Mouse (Mus musculus) erythroblast, adult 5-6 weeks (primary cell): ENCODE results near the gene Bend5. TPM values are rescaled to one million over a fixed set of nuclear protein-coding genes. Genes with fewer than 3 reads are reported as not detected.
A peak's percentile ranks its signal among the peaks of the same experiment; 100 is the strongest.

Experiments used
- ATAC-seq: replicated peaks from 2 replicates; pipeline ENCODE4 v1.8.0; 2016; ENCODE audit warnings: moderate number of reproducible peaks, mild to moderate bottlenecking, moderate TSS enrichment, inconsistent platforms; ENCODE audit not compliant: poor library complexity, low FRiP score, severe bottlenecking
- total RNA-seq, 2 experiments: library from RNA; stranded (forward) in 1 of 2; stranded (reverse) in 1 of 2; fragments of 150-400 nt in 1 of 2; fragments of 200-764, 138-1000 nt in 1 of 2; gene quantifications; 2 replicates each; pipeline versions ENCODE4 v1.2.3 to v1.2.4; 2015 to 2017; ENCODE audit warnings: low replicate concordance in 2 of 2

Bend5 gene
- total RNA-seq, 2 experiments from 2014 or later: 0.94 TPM; not detected in 1

DNA sequence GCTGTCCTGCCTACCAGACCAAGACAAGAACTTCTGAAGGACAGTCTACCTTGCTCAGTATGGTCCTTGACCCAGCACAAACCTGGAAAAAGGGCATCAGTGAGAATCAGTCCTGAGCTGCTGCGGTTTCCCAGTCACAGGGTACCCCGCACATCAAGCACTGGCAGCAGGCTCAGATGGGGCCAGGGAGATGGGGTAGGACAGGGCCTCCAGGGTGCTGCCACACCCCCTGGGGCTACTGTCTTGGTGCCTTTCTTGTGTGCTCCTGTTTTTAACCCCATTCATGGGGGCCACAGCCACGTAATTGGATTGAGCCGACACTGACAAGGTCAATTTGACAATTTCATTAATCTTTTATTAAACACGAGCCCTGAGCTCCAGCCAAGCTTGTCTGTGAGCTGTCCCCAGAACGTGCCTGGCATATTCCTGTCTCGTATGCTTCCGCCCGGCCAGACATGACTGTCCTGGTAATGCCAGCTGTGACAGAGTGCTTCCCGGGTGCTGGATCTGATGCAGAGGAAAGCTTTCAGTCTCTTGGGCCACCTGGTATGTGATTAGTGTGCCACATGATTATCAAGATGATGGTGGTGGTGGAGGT is 60.7 kb downstream of the Bend5 start:
- ATAC-seq: no peak

DNA sequence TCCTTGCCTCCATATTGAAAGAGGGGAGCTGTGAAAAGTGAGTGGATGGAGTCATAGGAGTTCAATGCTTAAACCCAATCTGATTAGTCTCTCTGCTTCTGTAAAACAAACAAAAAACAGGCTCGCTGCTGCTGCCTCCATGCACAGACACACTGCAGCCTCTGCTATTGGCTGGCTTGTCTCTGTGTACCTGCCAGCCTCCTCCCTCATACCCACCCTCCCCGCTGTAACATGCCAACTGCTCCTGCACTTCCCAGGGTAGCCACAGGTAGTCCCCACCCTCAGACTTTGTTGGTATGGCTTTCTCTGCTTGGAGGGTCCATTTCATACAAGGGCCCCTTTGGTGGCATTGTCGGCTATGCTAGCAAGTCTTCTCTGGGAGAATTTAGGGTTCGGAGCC is 62.7 kb downstream of the Bend5 start:
- no peak for ATAC-seq

DNA sequence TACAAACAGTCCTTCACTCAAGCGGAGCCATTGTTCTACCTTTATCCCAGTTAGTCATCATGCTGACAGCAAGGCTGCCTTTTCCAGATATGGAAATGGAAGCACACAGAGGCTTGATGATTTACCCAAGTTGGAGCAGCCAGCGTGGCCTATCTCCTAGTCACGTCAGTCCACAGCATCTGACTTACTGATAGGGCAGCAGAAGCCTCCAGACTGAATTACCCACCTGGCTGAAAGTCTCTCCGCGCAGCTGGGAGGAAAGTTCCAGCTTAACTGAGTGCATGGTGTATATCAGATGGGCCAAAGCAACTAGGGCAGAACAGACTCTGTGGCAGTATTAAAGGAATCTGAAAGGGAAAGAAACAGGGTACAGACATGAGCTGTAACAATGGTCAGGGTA is 68.7 kb downstream of the Bend5 start:
- ATAC-seq: no peak

DNA sequence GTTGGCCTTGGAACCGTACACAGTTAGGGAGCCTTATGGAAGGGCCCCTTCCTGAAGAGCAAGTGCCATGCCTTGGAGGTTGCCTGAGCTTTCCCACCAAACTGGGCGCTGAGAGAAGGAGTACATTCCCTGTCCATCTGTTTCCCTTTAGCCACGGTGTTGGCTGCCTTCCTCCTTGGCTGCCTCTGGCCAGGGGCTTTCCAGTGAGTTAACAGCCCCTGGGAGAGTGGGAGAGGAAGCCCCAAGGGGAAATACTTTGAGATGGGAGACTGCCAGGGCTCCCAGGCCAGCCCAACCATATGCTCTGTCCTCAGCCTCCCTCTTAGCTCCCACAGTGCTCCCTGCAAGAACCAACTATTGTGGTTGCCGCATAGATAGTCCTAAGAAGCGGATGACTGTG is 70.4 kb downstream of the Bend5 start:
- ATAC-seq: no peak

DNA sequence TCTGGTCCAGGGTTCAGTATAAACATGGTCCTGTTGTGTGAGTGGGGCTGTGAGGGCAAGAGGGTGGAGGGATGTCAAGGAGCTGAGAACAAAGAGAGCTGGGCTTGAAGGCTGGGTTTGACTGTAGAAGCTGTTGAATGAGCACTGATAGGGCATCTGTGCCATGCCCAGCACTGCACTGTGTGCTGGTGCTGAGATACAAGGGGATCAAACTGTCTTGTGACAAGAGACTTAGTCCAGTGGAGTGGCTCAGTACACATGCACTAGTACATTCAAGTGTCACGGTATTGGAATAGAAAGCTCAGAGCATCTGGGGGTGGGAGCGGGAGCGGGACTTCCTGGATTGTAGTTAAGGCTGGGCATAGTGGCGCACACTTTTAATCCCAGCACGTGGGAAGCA is 71.4 kb downstream of the Bend5 start:
- no peak for ATAC-seq

DNA sequence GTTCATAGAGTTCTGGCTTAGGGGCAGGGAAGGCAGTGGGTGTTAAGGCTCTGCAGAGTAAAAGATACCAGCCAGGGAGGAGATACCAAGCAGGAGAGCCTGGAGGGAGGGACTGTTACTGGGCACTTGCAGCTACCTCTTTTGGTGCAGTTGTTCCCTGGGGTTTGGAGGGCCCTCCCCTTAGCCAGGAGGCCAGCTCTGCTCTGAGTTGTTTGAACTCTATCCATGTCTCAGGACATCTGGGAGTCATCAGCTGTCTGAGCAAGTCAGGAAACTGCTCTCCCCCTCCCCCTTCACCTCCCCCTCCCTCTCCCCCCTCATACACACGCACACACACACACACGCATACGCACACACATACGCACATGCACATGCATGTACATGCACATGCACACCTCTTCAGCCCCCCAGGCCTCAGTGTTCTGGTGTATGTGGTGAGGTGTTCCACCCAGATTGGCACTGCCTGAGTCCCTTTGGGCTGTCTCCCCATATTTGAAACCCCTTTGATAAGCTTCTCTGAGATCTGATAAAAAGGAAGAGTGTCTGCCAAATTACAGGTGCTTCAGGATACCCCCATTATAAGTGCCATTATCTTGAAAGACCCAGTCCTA is 72.5 kb downstream of the Bend5 start:
- ATAC-seq: no peak

DNA sequence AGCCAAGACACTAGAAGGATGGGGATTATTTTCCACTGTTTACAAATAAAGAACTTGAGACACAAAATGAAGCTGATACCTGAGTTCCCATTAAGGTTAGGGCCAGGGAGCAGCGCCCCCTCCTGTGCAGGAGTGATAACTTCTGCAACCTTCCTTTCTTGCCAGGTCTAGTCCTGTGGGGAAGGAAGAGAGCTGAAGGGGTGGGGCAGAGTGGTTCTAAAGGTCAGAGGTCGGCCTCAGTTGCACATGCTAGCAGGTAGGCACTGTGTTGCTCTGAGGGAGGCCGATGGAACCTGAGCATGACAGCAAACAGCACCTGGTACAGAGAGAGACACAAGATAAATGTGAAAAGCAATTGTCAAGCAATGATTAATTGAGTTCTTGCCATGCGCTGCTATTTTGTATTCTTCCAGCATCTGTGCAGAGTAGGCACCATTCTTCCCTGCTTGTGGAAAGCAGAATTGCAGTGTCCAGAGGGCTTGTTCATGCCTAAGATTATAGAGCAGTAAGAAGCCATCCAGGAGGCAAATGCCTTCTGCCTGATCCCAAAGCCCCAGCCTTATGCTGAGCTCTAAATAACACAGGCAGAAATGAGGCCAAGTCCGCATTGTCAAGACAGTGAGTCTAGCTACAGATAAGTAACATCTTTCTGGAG is 79.1 kb downstream of the Bend5 start:
- no peak for ATAC-seq

DNA sequence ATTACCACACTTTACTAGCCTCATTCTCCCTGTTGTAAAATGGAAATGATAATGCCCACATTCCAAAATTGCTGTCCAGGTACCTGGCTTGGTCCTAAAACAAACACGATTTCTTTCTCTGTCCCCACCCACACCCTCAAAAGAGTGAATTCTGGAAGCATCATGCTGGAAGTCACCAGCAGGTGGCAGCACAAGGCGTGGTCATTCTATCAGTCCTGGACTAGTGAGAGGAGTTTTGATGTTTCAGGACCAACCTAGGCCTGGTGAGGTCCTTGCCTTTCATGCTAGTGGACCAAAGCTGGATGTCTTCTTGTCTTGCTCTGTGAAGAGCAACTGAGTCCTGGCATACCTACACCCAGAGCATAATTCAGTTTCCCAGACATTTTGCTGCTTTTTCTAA is 81.1 kb downstream of the Bend5 start:
- no peak for ATAC-seq

DNA sequence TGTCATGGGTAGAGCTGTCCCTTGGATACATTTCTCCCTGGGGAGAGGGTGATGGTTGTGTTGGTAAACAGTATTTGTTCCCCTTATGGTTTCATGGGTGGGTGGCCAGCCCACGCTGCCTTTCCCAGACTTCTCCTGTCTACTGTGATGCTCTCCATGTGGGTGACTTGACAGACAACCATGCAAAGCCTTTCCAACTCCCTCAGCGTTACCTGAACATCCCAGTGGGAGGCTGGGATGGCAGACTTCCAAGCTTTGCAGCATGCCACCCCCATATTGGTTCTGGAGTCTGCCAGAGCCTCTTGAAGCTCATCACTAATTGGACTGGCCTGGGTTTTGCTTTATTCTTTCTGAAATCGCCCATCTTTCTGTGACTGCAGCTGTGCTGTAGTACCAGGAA is 83.9 kb downstream of the Bend5 start:
- no peak for ATAC-seq

DNA sequence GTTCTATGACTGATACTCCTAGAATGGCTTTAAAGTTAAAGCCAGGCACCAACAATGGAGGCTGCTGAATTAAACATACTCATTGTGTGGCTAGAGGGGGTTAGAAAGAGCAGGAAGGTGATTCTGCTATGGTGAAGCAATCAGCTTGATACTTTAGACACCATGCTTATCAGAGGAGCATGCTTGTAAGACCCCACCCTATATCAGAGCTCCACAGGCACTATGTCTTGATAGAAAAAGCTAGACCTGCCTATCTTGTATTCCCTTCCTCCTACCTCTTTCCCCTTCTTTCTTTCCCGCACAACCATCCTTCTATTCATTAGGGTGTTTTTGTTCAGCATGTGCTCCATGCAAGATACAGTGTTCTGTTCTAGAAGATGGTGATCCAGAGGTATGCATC is 86.6 kb downstream of the Bend5 start:
- peak; percentile 43; the same call in 1 of the 2 replicates for ATAC-seq

DNA sequence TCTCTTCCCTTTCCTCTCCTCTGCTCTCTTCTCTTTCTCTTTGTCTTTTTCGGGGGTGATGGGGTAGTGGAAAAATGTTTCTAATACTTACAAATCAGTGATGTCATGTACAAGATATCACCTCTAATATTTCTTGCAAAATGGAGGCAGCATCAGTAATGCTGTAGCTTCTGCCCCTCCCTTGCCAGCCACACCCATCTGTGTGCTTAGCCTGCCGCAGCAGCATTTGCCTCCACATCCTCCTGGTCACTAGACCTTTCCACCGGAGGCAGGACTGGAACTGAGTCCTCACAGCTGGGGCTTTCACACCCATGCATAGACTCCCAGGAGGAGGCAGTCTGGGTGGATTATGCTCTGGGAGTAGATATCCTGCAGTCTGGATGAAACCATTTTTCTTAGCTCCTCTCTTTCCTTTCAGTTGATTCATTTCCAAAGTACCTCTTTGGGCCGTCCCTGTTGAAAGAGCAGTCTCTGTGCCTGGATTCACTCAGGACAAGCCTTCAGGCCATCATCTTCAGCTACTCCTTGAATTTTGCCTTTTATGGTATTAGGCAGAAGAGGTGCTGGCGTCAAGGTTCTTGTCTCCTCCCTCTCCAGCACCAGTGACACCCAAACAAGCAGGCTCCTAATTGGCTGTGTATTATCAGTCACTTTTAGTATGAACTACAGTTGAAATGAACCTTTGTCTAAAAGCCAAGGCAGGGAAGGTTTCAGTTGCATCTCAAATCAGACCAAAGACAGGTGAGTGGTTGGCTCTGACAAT is 88.3 kb downstream of the Bend5 start:
- ATAC-seq: peak; percentile 60; the same call in 1 of the 2 replicates

DNA sequence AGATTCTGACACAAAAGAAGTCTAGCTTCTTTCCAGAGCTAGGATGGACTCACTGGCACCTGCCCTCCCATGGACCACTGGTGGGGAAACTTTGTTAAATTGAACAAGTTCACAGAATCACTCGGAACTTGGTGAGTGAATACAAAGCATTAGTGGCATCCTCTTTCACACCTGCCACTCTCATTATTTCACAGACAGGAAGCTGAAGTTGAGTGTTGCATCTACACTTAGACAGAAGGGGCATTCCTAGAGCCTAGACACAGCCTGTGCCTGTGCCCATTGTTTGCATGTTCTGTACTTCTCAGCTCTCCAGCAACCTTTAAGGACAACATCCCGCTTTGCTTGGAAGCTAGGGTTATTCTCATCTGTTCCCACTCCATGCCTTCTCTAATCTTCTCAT is 90.1 kb downstream of the Bend5 start:
- ATAC-seq: no peak
